Mouse (Mus musculus): ENCODE measurements around the gene Krt7.

Krt7 gene

GRCm38 (mm10) chr15:101410775-101411174 is at the start of gene Krt7:
Krt7 (plus strand) TSS chr15:101411043.
- in situ Hi-C loops (cut with MboI; ENCODE audit: low sequenced_read_pairs): no loop called here

- in situ Hi-C loops (cut with MboI; ENCODE audit: low sequenced_read_pairs): no loop called here
Observed at GRCm38 (mm10) chr15:101362393-101363010, 48.3 kb upstream of the Krt7 start.

- in situ Hi-C loops (cut with MboI; ENCODE audit: low sequenced_read_pairs): no loop called here
Observed at GRCm38 (mm10) chr15:101363933-101364332, 46.9 kb upstream of the Krt7 start.

GRCm38 (mm10) chr15:101364425-101364824 is 46.4 kb upstream of the Krt7 start:
- in situ Hi-C loops (cut with MboI; ENCODE audit: low sequenced_read_pairs): no loop called here

- in situ Hi-C loops (cut with MboI; ENCODE audit: low sequenced_read_pairs): no loop called here
Observed at GRCm38 (mm10) chr15:101364891-101365671, 45.8 kb upstream of the Krt7 start.

- in situ Hi-C loops (cut with MboI; ENCODE audit: low sequenced_read_pairs): no loop called here
Observed at GRCm38 (mm10) chr15:101365721-101366120, 45.1 kb upstream of the Krt7 start.

- in situ Hi-C loops (cut with MboI; ENCODE audit: low sequenced_read_pairs): no loop called here
Observed at GRCm38 (mm10) chr15:101366482-101366881, 44.4 kb upstream of the Krt7 start.

- in situ Hi-C loops (cut with MboI; ENCODE audit: low sequenced_read_pairs): no loop called here
Observed at GRCm38 (mm10) chr15:101366926-101367325, 43.9 kb upstream of the Krt7 start.

GRCm38 (mm10) chr15:101367497-101367896 is 43.3 kb upstream of the Krt7 start:
- in situ Hi-C loops (cut with MboI; ENCODE audit: low sequenced_read_pairs): no loop called here

GRCm38 (mm10) chr15:101368015-101368414 is 42.8 kb upstream of the Krt7 start:
- in situ Hi-C loops (cut with MboI; ENCODE audit: low sequenced_read_pairs): no loop called here

GRCm38 (mm10) chr15:101368502-101369381 is 42.1 kb upstream of the Krt7 start:
- in situ Hi-C loops (cut with MboI; ENCODE audit: low sequenced_read_pairs): no loop called here

- in situ Hi-C loops (cut with MboI; ENCODE audit: low sequenced_read_pairs): no loop called here
Observed at GRCm38 (mm10) chr15:101369382-101370100, 41.3 kb upstream of the Krt7 start.

GRCm38 (mm10) chr15:101370101-101370911 is 40.5 kb upstream of the Krt7 start, which contains the start of gene Krt80:
Krt80 (minus strand) TSS chr15:101370162.
- in situ Hi-C loops (cut with MboI; ENCODE audit: low sequenced_read_pairs): no loop called here

GRCm38 (mm10) chr15:101371141-101371985 is 39.5 kb upstream of the Krt7 start:
- in situ Hi-C loops (cut with MboI; ENCODE audit: low sequenced_read_pairs): no loop called here

- in situ Hi-C loops (cut with MboI; ENCODE audit: low sequenced_read_pairs): no loop called here
Observed at GRCm38 (mm10) chr15:101372131-101372977, 38.5 kb upstream of the Krt7 start.

- in situ Hi-C loops (cut with MboI; ENCODE audit: low sequenced_read_pairs): no loop called here
Observed at GRCm38 (mm10) chr15:101373286-101373898, 37.5 kb upstream of the Krt7 start.

- in situ Hi-C loops (cut with MboI; ENCODE audit: low sequenced_read_pairs): no loop called here
Observed at GRCm38 (mm10) chr15:101374879-101375278, 36.0 kb upstream of the Krt7 start.
